Mouse (Mus musculus): ENCODE results near the gene Alpk3. TPM values are rescaled to one million over a fixed set of nuclear protein-coding genes. Genes with fewer than 3 reads are reported as not detected.

Alpk3 gene
- polyA plus RNA-seq, 1 experiment from 2014 or later, result 0.65 TPM

DNA sequence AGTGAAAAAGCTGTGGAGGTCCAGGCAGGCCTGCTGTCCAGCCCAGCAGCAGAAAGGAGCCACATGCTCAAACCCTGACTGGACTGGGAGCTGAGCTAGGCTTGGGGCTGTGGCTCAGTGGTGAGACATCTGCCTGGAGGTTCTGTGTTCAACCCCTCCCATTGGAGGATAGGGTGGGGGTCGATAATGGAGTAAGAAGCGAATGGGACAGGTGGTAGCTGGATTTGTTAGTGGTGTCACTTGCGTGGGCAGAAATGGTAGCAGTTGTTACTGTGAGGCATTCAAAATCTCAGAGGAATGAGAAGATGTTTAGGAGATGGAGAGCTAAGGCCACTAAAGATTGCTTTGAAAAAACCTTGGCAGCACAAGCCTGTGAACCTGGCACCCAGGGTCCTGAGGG is 9.6 kb upstream of the Alpk3 start:
- 92% methylated on average over 3 of the region's 3 CpGs for WGBS

GRCm38 (mm10) chr7:81048513-81048912 is 8.9 kb upstream of the Alpk3 start:
- WGBS, result 73% methylated on average over 2 of the region's 2 CpGs
- H3K4me1 ChIP-seq (ENCODE audit: insufficient read depth, low read length), result no peaks in the 10 kb centered on the region
- no peak for ATAC-seq (ENCODE audit: low FRiP score, low TSS enrichment)
- H3K27ac ChIP-seq (ENCODE audit: low read length), result no peak overlapping the region
- no peaks in the 10 kb centered on the region for H3K9me3 ChIP-seq (ENCODE audit: low read length)
- no peaks in the 10 kb centered on the region for H3K27me3 ChIP-seq (ENCODE audit: insufficient read depth, low read length)
- no peak overlapping the region for H3K9ac ChIP-seq (replicated peaks; ENCODE audit: low read length)
- H3K4me3 ChIP-seq (ENCODE audit: low read length), result no peak overlapping the region
- no peak overlapping the region for H3K4me2 ChIP-seq (replicated peaks; ENCODE audit: low read depth, low read length)
- H3K36me3 ChIP-seq (ENCODE audit: insufficient read depth, low read length), result peaks cover 4% of the 10 kb centered on the region; the same call in 1 of the 2 replicates

More for the DNA sequence above, 9.6 kb upstream of the Alpk3 start:
- no peaks in the 10 kb centered on the region for H3K27me3 ChIP-seq (ENCODE audit: insufficient read depth, low read length)
- no peak overlapping the region for H3K4me2 ChIP-seq (replicated peaks; ENCODE audit: low read depth, low read length)
- no peaks in the 10 kb centered on the region for H3K9me3 ChIP-seq (ENCODE audit: low read length)
- H3K4me3 ChIP-seq (ENCODE audit: low read length), result no peak overlapping the region
- H3K4me1 ChIP-seq (ENCODE audit: insufficient read depth, low read length), result no peaks in the 10 kb centered on the region
- peaks cover 10% of the 10 kb centered on the region; the same call in 1 of the 2 replicates for H3K36me3 ChIP-seq (ENCODE audit: insufficient read depth, low read length)
- no peak overlapping the region for H3K9ac ChIP-seq (replicated peaks; ENCODE audit: low read length)
- no peak; the same call in 1 of the 2 replicates for ATAC-seq (ENCODE audit: low FRiP score, low TSS enrichment)
- H3K27ac ChIP-seq (ENCODE audit: low read length), result no peak overlapping the region

GRCm38 (mm10) chr7:81049966-81050365 is 7.4 kb upstream of the Alpk3 start:
- Histone ChIP-seq H3K9me3 (ENCODE audit: low read length) (no peaks in the 10 kb centered on the region; the same call in 1 of the 2 replicates), H3K27ac (ENCODE audit: low read length) (no peak overlapping the region), H3K9ac (replicated peaks; ENCODE audit: low read length) (no peak overlapping the region), H3K36me3 (ENCODE audit: insufficient read depth, low read length) (no peaks in the 10 kb centered on the region), H3K27me3 (ENCODE audit: insufficient read depth, low read length) (no peaks in the 10 kb centered on the region), H3K4me3 (ENCODE audit: low read length) (no peak overlapping the region), H3K4me2 (replicated peaks; ENCODE audit: low read depth, low read length) (no peak overlapping the region), H3K4me1 (ENCODE audit: insufficient read depth, low read length) (no peaks in the 10 kb centered on the region)
- no peak for ATAC-seq (ENCODE audit: low FRiP score, low TSS enrichment)
- 74% methylated on average over 5 of the region's 5 CpGs for WGBS

DNA sequence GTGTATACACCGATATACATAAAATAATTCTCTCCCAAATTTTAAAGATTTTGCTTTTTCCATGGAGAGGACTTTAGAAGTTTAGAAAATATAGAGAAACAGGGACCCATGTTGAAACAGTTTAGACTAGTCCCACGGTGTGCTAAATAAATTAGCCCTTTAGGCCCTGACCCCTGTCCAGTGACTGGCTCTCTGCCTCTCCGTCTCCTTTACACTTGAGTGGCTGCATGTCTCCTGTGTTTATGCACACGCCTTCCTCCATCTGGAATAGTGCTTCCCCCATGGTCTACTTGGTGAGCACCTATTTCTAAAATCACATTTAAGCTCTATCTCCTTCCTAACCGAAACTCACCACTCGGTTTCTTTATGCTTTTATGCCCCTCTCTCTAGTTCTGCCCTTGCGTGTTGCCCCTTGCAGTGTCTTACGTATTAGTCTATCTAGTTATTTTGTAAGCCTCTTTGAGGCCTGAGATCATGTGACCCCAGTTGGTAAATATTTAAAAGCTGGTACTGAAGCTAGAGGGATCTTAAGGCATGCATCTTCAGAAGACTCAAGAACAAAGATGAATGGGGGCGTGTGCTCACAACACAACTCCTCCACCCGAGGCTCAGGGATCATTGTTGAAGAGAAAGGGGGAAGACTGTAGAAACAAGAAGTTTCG is 1.6 kb upstream of the Alpk3 start:
- Histone ChIP-seq H3K4me2 (replicated peaks; ENCODE audit: low read depth, low read length) (no peak overlapping the region), H3K4me3 (ENCODE audit: low read length) (no peak overlapping the region), H3K27ac (ENCODE audit: low read length) (peak overlapping the region; percentile 63; the same call in 1 of the 2 replicates), H3K9ac (replicated peaks; ENCODE audit: low read length) (no peak overlapping the region), H3K9me3 (ENCODE audit: low read length) (no peaks in the 10 kb centered on the region; the same call in 1 of the 2 replicates), H3K27me3 (ENCODE audit: insufficient read depth, low read length) (no peaks in the 10 kb centered on the region), H3K36me3 (ENCODE audit: insufficient read depth, low read length) (no peaks in the 10 kb centered on the region), H3K4me1 (ENCODE audit: insufficient read depth, low read length) (peaks cover 41% of the 10 kb centered on the region)
- peak; percentile 61; the same call in 1 of the 2 replicates for ATAC-seq (ENCODE audit: low FRiP score, low TSS enrichment)
- WGBS, result 55% methylated on average over 11 of the region's 11 CpGs

GRCm38 (mm10) chr7:81057901-81058711 is 706 bp downstream of the Alpk3 start:
- H3K36me3 ChIP-seq (ENCODE audit: insufficient read depth, low read length), result no peaks in the 10 kb centered on the region
- no peaks in the 10 kb centered on the region for H3K27me3 ChIP-seq (ENCODE audit: insufficient read depth, low read length)
- WGBS, result 62% methylated on average over 6 of the region's 6 CpGs
- peaks cover 3% of the 10 kb centered on the region; the same call in 1 of the 2 replicates for H3K9me3 ChIP-seq (ENCODE audit: low read length)
- 0 out of 2 replicates have a peak, but pooled peaks have one; percentile 22 for ATAC-seq (ENCODE audit: low FRiP score, low TSS enrichment)
- H3K9ac ChIP-seq (replicated peaks; ENCODE audit: low read length), result peak overlapping the region; percentile 13; the same call in 1 of the 2 replicates
- no peak overlapping the region for H3K4me3 ChIP-seq (ENCODE audit: low read length)
- H3K4me2 ChIP-seq (replicated peaks; ENCODE audit: low read depth, low read length), result no peak overlapping the region
- H3K27ac ChIP-seq (ENCODE audit: low read length), result no peak overlapping the region
- H3K4me1 ChIP-seq (ENCODE audit: insufficient read depth, low read length), result peaks cover 41% of the 10 kb centered on the region

DNA sequence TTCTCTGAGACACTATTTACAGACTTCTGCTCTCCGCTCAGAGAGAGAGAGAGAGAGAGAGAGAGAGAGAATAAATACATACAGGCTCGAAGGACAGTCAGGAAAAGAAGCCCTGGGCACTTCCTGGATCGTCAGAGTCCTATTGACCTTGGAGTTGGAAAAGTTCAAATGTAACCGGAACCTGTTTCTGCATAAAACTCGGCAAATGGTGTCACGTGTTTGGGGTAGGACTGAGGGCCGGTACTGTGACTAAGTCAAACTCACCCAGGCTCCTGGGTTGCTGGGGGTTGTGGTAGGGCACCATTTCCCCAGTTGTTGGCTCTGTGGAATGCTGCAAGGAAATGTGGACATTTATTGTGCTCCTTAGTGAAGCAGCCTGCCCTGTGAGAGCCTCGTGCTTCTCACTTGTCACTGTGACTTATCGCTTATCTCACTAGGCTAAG is 1.3 kb downstream of the Alpk3 start:
- Histone ChIP-seq H3K4me1 (ENCODE audit: insufficient read depth, low read length) (peaks cover 41% of the 10 kb centered on the region), H3K27ac (ENCODE audit: low read length) (no peak overlapping the region), H3K4me3 (ENCODE audit: low read length) (no peak overlapping the region), H3K27me3 (ENCODE audit: insufficient read depth, low read length) (no peaks in the 10 kb centered on the region), H3K9ac (replicated peaks; ENCODE audit: low read length) (no peak overlapping the region), H3K4me2 (replicated peaks; ENCODE audit: low read depth, low read length) (no peak overlapping the region), H3K9me3 (ENCODE audit: low read length) (peaks cover 3% of the 10 kb centered on the region; the same call in 1 of the 2 replicates), H3K36me3 (ENCODE audit: insufficient read depth, low read length) (no peaks in the 10 kb centered on the region)
- WGBS, result 23% methylated on average over 9 of the region's 9 CpGs
- no peak for ATAC-seq (ENCODE audit: low FRiP score, low TSS enrichment)

- Histone ChIP-seq H3K9me3 (ENCODE audit: low read length) (peaks cover 3% of the 10 kb centered on the region; the same call in 1 of the 2 replicates), H3K36me3 (ENCODE audit: insufficient read depth, low read length) (no peaks in the 10 kb centered on the region), H3K27ac (ENCODE audit: low read length) (no peak overlapping the region), H3K4me2 (replicated peaks; ENCODE audit: low read depth, low read length) (no peak overlapping the region), H3K27me3 (ENCODE audit: insufficient read depth, low read length) (no peaks in the 10 kb centered on the region), H3K9ac (replicated peaks; ENCODE audit: low read length) (no peak overlapping the region), H3K4me1 (ENCODE audit: insufficient read depth, low read length) (peaks cover 41% of the 10 kb centered on the region), H3K4me3 (ENCODE audit: low read length) (no peak overlapping the region)
- WGBS, result 52% methylated on average over 5 of the region's 5 CpGs
- no peak for ATAC-seq (ENCODE audit: low FRiP score, low TSS enrichment)
Measured at GRCm38 (mm10) chr7:81059388-81059787, 2.0 kb downstream of the Alpk3 start.

GRCm38 (mm10) chr7:81060908-81061307 is 3.5 kb downstream of the Alpk3 start:
- no peak for ATAC-seq (ENCODE audit: low FRiP score, low TSS enrichment)
- Histone ChIP-seq H3K4me2 (replicated peaks; ENCODE audit: low read depth, low read length) (no peak overlapping the region), H3K9ac (replicated peaks; ENCODE audit: low read length) (no peak overlapping the region), H3K4me1 (ENCODE audit: insufficient read depth, low read length) (peaks cover 38% of the 10 kb centered on the region), H3K27ac (ENCODE audit: low read length) (no peak overlapping the region), H3K4me3 (ENCODE audit: low read length) (no peak overlapping the region), H3K9me3 (ENCODE audit: low read length) (0 out of 2 replicates have a peak, but pooled peaks cover 3% of the 10 kb centered on the region), H3K36me3 (ENCODE audit: insufficient read depth, low read length) (no peaks in the 10 kb centered on the region), H3K27me3 (ENCODE audit: insufficient read depth, low read length) (no peaks in the 10 kb centered on the region)
- 90% methylated on average over 2 of the region's 2 CpGs for WGBS

- no peak for ATAC-seq (ENCODE audit: low FRiP score, low TSS enrichment)
- Histone ChIP-seq H3K9ac (replicated peaks; ENCODE audit: low read length) (no peak overlapping the region), H3K36me3 (ENCODE audit: insufficient read depth, low read length) (no peaks in the 10 kb centered on the region), H3K27me3 (ENCODE audit: insufficient read depth, low read length) (no peaks in the 10 kb centered on the region), H3K4me2 (replicated peaks; ENCODE audit: low read depth, low read length) (no peak overlapping the region), H3K9me3 (ENCODE audit: low read length) (0 out of 2 replicates have a peak, but pooled peaks cover 3% of the 10 kb centered on the region), H3K27ac (ENCODE audit: low read length) (no peak overlapping the region), H3K4me1 (ENCODE audit: insufficient read depth, low read length) (peaks cover 34% of the 10 kb centered on the region), H3K4me3 (ENCODE audit: low read length) (no peak overlapping the region)
- 62% methylated on average over 11 of the region's 11 CpGs for WGBS
Measured at GRCm38 (mm10) chr7:81061936-81062335, 4.5 kb downstream of the Alpk3 start.
